Mouse (Mus musculus): ENCODE data around the gene Mak. TPM values are rescaled to one million over a fixed set of nuclear protein-coding genes. Genes with fewer than 3 reads are reported as not detected.
A peak's percentile ranks its signal among the peaks of the same experiment; 100 is the strongest.

Mak gene
- polyA plus RNA-seq, 1 experiment from 2014 or later = 0.05 TPM

DNA sequence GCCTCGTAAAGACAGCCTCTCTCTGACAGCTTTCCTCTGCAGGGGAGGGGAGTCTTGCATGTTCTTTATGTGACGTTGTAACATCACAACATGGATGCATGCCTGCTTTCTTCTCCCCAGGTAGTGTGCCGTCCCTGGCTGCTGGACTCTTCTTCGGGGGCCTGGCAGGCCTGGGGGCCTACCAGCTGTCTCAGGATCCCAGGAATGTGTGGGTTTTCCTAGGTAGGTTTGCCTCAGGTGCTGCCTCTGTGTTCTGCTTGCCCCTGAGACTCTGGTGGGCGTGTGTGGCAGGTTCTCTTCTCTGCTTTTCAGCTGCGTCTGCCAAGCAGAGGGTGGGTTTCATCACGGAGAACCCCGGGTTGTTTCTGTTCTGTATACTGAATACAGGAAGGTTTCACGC lies 61.3 kb downstream of the Mak start:
- no peaks in the 10 kb centered on the region for H3K27me3 ChIP-seq
- in situ Hi-C loops (cut with MboI; ENCODE audit: low pct_unique_long_range_greater_than_20kb) = no loop called here
- ATAC-seq = no peak
- TF ChIP-seq CTCF (IDR thresholded peaks at IDR 0.05) = no peak
- no peak for DNase-seq (ENCODE audit: low read depth, low spot score)
- ChIA-PET POLR2A (interaction anchor here (0.9 kb wide), 1 partner anchor 29 kb away, joined by 4 read pairs; no protein-coding TSS in a partner anchor), CTCF (no interaction called here)

DNA sequence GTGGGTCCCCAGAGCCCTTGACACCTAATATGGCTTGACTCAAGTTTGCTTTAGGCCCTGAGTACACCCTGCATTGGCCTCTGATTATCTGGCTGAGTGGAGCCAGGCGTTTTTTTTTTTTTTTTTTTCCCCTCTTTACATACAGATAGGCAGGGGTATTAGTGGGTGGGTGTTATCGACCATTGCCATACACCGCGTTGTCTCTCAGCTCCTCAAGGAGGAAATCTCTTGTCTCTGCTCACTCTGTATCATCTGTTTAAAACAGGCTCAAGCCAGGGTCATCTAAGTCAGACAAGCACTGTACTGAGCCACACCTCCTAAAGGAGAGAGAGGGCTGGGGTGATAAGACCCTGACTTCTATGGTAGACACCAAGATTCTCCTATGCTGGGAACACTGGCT lies 61.7 kb downstream of the Mak start:
- ATAC-seq (no peak), DNase-seq (ENCODE audit: low read depth, low spot score) (no peak)
- ChIA-PET POLR2A (interaction anchor here (0.9 kb wide), 1 partner anchor 29 kb away, joined by 4 read pairs; no protein-coding TSS in a partner anchor), CTCF (no interaction called here)
- no peak for TF ChIP-seq CTCF (IDR thresholded peaks at IDR 0.05)
- in situ Hi-C loops (cut with MboI; ENCODE audit: low pct_unique_long_range_greater_than_20kb) = no loop called here
- no peaks in the 10 kb centered on the region for H3K27me3 ChIP-seq

DNA sequence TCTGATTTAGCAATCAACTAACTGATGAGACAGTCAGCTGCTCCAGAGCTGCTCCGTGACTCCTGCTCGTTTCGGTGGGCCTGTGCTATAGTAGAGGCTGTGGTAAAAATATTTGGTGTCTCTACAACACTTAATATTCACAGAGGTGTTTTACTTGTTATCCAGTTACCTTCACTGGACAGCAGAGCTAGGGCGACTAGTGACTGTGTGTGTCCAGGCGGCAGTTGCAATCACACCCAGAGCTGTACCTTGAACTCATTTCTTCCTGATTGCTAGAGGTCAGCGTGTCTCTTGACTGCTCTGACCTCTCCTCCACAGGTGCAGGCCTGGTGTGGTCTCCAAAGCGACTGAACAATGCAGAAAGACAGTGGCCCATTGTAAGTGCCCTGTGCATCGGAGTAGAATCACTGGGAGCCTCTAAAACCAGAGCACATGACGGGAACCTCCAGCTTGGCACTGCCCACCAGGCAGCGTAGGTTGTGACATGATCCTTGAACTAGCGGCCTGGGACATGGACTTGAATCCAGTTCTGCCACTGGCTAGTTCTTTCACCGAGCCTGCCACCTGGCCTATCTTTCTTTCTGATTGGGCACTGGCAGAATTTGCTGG lies 62.6 kb downstream of the Mak start:
- H3K27me3 ChIP-seq = no peaks in the 10 kb centered on the region
- in situ Hi-C loops (cut with MboI; ENCODE audit: low pct_unique_long_range_greater_than_20kb) = no loop called here
- ChIA-PET POLR2A (interaction anchor here (0.6 kb wide), 1 partner anchor 233 kb away, joined by 5 read pairs; no protein-coding TSS in a partner anchor), CTCF (no interaction called here)
- DNase-seq (ENCODE audit: low read depth, low spot score) (no peak), ATAC-seq (peak; percentile 5)
- no peak for TF ChIP-seq CTCF (IDR thresholded peaks at IDR 0.05)

DNA sequence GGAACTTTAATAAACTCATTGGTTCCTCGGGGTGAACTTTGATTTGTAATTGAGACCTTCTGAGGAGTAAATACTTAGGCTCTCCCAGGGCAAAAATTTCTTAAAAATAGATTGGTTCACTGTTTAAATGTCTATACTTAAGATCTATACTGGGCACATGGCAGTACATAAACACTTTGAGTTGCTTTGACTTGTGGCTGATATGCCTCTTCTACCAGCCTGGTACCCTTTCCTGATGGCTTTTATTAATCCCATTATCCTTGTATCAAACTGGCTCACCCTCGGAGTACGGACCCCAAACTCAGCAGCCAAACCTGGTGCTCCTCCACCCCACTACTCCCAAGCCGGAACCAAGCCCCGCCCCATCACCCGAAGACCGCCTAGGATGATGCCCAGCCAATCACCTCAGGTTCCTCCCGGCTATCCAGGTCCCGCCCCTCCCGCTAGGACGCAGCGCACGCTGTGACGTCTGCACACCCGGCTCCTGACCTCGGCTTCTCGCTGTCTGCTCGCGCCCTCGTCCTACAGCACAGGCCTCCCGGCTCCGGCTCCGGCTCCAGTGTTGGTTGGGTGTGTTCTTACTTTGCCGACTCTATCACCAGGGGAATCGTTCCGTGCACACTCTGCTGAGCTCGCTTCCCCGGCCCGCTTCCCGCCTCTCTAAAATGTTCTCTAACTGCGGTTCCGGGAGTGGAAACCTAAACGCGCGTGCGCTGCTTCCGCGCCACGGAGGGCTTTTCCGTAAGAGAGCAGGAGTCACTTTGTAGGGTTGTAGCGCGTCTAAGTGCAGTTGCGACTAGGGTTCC lies 63.5 kb downstream of the Mak start, which contains the start of gene Tmem14c:
Tmem14c (plus strand) TSS at position 464 of the 806 bp plus-strand sequence.
- DNase-seq (ENCODE audit: low read depth, low spot score) (peak; percentile 34), ATAC-seq (peak; percentile 98)
- H3K27me3 ChIP-seq = no peaks in the 10 kb centered on the region
- CTCF ChIA-PET = no interaction called here
- TF ChIP-seq CTCF (IDR thresholded peaks at IDR 0.05) = no peak
- POLR2A ChIA-PET = interaction anchor here (0.6 kb wide), 1 partner anchor 234 kb away, joined by 5 read pairs; no protein-coding TSS in a partner anchor
- in situ Hi-C loops (cut with MboI; ENCODE audit: low pct_unique_long_range_greater_than_20kb) = no loop called here

DNA sequence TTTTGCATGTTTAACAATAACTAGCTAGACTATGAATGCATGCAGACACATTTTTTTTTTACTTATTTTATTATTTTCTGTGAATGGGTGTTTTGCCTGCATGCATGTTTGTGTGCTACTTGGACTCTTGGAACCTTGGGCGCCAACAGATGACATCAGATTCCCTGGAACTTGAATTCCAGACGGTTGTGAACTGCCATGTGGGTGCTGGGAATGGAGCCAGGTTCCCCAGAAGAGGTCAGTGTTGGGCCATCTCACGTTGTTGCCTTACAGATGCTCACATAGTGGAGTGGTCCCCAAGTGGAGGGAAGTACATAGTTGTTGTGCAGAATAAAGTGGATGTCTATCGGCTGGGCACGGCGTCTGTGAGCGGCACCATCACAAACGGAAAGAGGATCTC lies 70.6 kb downstream of the Mak start:
- DNase-seq (ENCODE audit: low read depth, low spot score) (no peak), ATAC-seq (no peak)
- ChIA-PET CTCF (interaction anchor here (0.7 kb wide), 1 partner anchor 10 kb away, joined by 3 read pairs; no protein-coding TSS in a partner anchor), POLR2A (no interaction called here)
- in situ Hi-C loops (cut with MboI; ENCODE audit: low pct_unique_long_range_greater_than_20kb) = loop anchor here (10.0 kb wide), 1 partner anchor 236 kb away; the partner anchor contains the start of gene Smim13
- H3K27me3 ChIP-seq = no peaks in the 10 kb centered on the region
- TF ChIP-seq CTCF (IDR thresholded peaks at IDR 0.05) = no peak

DNA sequence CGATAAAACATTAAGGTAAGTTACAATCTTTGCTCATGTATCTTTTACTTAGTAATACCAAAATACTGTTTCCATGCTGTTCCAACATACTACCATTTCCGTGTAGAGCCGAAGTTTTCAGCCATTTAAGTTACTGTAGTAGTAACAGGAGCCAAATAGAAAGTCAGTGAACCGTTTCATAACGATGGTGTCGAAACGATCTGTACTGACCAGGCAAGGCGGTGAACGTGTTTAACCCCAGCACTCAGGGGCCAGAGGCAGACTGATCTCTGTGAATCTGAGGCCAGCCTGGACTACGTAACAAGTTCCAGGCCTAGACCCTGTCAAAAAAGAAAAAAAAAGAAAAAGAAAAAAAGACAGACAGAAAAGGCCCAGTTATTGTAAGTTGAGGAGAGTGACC lies 71.2 kb downstream of the Mak start:
- CTCF ChIA-PET = no interaction called here

DNA sequence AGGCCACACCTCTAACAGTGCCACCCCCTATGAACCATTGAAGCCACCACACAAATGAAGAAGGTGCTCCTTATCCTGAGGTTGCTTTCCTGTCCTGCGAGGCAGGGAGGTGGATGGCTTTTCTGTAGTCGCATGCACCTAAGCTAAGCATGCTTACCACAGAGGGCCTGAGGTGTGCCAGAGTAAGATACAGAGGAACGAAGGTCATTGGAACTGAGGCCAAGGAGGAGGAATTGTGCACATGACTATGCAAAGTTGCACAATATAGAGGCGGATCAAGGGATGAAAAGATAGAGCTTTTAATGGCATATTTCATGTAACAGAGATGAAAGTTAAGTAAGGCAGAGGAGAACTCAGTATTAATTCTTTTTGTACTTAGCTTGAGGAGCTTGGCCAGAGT lies 73.3 kb downstream of the Mak start:
- in situ Hi-C loops (cut with MboI; ENCODE audit: low pct_unique_long_range_greater_than_20kb) = loop anchor here (10.0 kb wide), 1 partner anchor 239 kb away; the partner anchor contains the start of gene Smim13
- ChIA-PET CTCF (interaction anchor here (1.5 kb wide), 1 partner anchor 49 kb away, joined by 3 read pairs; no protein-coding TSS in a partner anchor), POLR2A (no interaction called here)

More for the DNA sequence above, 71.2 kb downstream of the Mak start:
- no peaks in the 10 kb centered on the region for H3K27me3 ChIP-seq
- no peak for ATAC-seq
- POLR2A ChIA-PET = no interaction called here
- in situ Hi-C loops (cut with MboI; ENCODE audit: low pct_unique_long_range_greater_than_20kb) = loop anchor here (10.0 kb wide), 1 partner anchor 237 kb away; the partner anchor contains the start of gene Smim13
- DNase-seq (ENCODE audit: low read depth, low spot score) = no peak
- TF ChIP-seq CTCF (IDR thresholded peaks at IDR 0.05) = no peak

DNA sequence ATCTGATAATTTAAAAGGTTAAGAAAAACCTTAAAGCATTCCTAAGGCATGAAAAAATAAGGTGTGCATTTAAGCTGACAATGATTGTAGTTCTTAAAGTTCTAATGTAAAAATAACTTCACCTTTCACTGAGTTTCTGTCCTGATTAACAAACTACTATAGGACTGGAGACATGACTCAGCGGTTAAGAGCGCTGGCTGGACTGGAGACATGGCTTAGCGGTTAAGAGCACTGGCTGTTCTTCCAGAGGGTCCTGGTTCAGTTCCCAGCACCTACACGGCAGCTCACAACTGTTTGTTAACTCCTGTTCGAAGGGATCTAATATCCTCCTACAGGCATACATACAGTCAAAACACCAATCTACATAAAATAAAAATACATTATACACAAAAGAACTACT lies 77.5 kb downstream of the Mak start:
- CTCF ChIA-PET = no interaction called here
- ATAC-seq (no peak), DNase-seq (ENCODE audit: low read depth, low spot score) (no peak)
- in situ Hi-C loops (cut with MboI; ENCODE audit: low pct_unique_long_range_greater_than_20kb) = loop anchor here (10.0 kb wide), 1 partner anchor 243 kb away; the partner anchor contains the start of gene Smim13
- POLR2A ChIA-PET = interaction anchor here (1.2 kb wide), 1 partner anchor 11 kb away, joined by 3 read pairs; no protein-coding TSS in a partner anchor
- TF ChIP-seq CTCF (IDR thresholded peaks at IDR 0.05) = no peak
- no peaks in the 10 kb centered on the region for H3K27me3 ChIP-seq

More for the DNA sequence above, 73.3 kb downstream of the Mak start:
- no peaks in the 10 kb centered on the region for H3K27me3 ChIP-seq
- TF ChIP-seq CTCF (IDR thresholded peaks at IDR 0.05) = no peak
- no peak for ATAC-seq
- no peak for DNase-seq (ENCODE audit: low read depth, low spot score)

DNA sequence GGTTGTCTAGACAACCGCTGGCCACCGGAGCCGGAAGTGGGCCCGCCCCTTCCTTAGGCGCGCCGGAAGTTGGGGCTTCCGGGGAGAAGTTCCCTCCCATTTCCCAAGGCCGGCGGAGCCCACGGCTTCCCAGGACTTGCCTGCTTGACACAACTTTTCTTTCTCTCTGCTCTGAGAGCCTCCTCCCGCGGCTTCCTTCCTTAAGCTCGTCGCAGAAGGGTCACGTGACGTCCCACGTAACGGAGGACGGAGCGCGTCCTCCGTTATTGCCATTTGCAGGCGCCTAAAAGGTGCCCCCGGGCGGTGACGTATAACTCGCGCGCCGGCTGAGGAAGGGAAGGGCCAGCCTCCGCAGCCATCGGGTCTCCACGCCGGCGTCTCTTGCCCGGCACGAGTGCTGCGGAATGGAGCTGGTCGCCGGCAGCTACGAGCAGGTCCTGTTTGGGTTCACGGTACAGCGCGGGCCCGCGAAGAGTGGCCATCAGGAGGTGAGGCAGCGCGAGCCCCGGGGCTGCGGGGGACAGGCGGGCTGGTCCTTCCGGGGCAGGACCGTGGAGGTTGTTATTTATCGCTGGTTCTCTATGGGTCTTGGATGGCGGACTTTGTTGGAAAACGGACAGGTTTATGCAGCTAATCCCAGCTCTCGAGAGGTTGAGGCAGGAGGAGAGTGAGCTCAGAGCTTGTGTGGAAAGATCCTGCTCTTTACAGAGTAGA lies 78.4 kb downstream of the Mak start, which contains the start of gene Pak1ip1:
Pak1ip1 (plus strand) TSS at position 98 of the 714 bp plus-strand sequence.
- POLR2A ChIA-PET = interaction anchor here (0.8 to 1.6 kb wide), 4 partner anchors 12 to 147 kb away, joined by 3 to 5 read pairs (median 4); partner anchors contain the start of gene Gcnt2
- in situ Hi-C loops (cut with MboI; ENCODE audit: low pct_unique_long_range_greater_than_20kb) = loop anchor here (10.0 kb wide), 1 partner anchor 244 kb away; the partner anchor contains the start of gene Smim13
- no peak for TF ChIP-seq CTCF (IDR thresholded peaks at IDR 0.05)
- peak; percentile 91 for ATAC-seq
- CTCF ChIA-PET = interaction anchor here (1.1 kb wide), 1 partner anchor 18 kb away, joined by 3 read pairs; no protein-coding TSS in a partner anchor
- H3K27me3 ChIP-seq = no peaks in the 10 kb centered on the region
- peak; percentile 77 for DNase-seq (ENCODE audit: low read depth, low spot score)

Measured in Patski (cell line).